Mouse (Mus musculus): ENCODE results near the gene Nmnat1. TPM values are rescaled to one million over a fixed set of nuclear protein-coding genes. Genes with fewer than 3 reads are reported as not detected.

Gene Nmnat1
- polyA plus RNA-seq, 1 experiment: 8.8 TPM

DNA sequence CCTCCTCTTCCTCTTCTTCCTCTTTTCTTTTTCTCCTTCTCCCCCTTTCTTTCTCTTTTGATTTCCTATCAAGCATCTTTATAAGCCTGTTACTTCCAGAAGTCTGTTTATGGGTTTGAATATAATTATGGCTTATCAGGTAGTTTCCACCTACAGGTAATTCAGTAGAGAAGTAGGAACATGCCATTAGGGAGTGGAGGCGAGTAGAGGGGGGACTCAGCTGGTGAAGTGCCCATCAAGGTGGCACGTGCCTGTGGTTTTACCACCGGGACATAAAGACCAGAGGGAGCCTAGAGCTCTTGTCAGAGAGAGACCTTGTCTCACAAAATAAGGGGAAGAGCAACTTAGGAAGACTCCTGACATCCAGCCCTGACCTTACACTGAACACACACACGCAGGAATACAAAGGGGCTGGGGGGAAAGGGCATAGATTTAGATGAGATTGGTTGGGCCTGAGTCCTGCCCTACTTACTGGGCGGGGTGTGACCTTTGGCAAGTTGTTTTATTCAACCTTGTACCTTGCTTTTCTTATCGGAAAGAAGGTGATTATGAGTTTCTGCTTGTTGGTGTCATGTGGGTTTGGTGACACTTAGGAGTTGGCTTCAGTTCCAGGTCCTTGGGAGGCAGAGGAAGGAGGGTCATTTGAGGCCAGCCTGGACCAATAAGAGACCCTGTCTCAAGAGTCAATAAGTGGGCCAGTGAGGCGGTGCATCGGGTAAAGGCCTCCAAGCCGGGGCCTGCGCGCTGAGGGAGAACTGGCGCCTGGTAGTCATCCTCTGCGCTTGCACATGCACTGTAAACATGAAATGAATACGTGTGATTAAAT is 4.6 kb upstream of the Nmnat1 start:
- TF ChIP-seq CTCF (IDR thresholded peaks at IDR 0.05; ENCODE audit: control insufficient read depth, insufficient read depth, insufficient read length): no peak
- Histone ChIP-seq H3K27me3 (ENCODE audit: control insufficient read depth, insufficient read depth, insufficient read length) (no peaks in the 10 kb centered on the region), H3ac (ENCODE audit: control insufficient read depth, insufficient read length, low read depth) (no peak overlapping the region), H3K4me3 (ENCODE audit: insufficient read depth, poor library complexity, severe bottlenecking) (no peak overlapping the region), H3K36me3 (ENCODE audit: control insufficient read depth, insufficient read depth) (peaks cover 51% of the 10 kb centered on the region), H3K79me2 (ENCODE audit: control insufficient read depth, insufficient read depth) (peaks cover 29% of the 10 kb centered on the region), H3K79me3 (ENCODE audit: low read depth) (peaks cover 1% of the 10 kb centered on the region)

DNA sequence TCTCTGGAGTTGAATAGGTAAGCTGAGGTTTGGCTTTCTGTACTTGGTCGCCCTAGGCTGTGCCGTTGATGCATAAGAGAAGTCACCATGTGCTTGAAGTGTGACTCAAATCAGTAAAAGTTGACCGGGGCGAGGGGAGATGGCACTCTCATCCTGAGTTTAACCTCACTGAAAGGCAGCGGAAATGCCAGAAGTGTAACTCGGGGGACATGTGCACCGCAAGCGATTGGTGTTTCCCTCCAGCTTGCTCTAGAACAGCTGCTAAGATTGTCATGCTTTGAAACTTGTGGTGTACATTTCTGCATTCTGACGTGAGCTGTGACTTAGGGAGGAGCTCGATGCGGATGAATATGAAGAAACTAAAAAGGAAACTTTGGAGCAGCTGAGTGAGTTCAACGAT is 2.7 kb upstream of the Nmnat1 start:
- Histone ChIP-seq H3ac (ENCODE audit: control insufficient read depth, insufficient read length, low read depth) (peak overlapping the region; percentile 35), H3K79me2 (ENCODE audit: control insufficient read depth, insufficient read depth) (peaks cover 48% of the 10 kb centered on the region), H3K36me3 (ENCODE audit: control insufficient read depth, insufficient read depth) (peaks cover 35% of the 10 kb centered on the region), H3K27me3 (ENCODE audit: control insufficient read depth, insufficient read depth, insufficient read length) (no peaks in the 10 kb centered on the region), H3K4me3 (ENCODE audit: insufficient read depth, poor library complexity, severe bottlenecking) (no peak overlapping the region), H3K79me3 (ENCODE audit: low read depth) (peaks cover 3% of the 10 kb centered on the region)
- no peak for TF ChIP-seq FOSL1 (IDR thresholded peaks at IDR 0.05; ENCODE audit: insufficient read depth, low read length, poor library complexity, severe bottlenecking)
- TF ChIP-seq MYOD1 (IDR thresholded peaks at IDR 0.05; ENCODE audit: control insufficient read depth, insufficient read length, low read depth): peak; percentile 90
- TF ChIP-seq MAX (IDR thresholded peaks at IDR 0.05): peak; percentile 73

DNA sequence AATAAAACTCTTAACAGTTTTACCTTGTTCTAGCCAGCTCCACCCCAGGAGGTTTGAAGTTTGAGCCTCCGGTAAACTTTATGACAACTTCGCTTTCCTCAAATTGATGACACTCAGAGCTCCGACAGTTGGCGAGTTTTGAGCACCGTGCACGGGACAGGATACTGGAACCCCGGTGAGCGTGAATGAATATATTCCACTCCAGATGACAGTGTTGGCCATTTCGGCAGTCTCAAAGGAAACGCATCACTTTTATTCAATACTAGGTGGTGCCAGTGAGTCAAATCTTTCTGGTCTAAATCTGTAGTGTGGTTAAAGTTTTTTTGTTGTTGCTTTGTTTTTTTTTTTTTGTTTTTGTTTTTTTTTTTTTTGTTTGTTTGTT is 814 bp upstream of the Nmnat1 start:
- no peaks in the 10 kb centered on the region for H3K27me3 ChIP-seq (ENCODE audit: control insufficient read depth, insufficient read depth, insufficient read length)
- H3K4me3 ChIP-seq (ENCODE audit: insufficient read depth, poor library complexity, severe bottlenecking): peak overlapping the region; percentile 91
- peaks cover 3% of the 10 kb centered on the region for H3K79me3 ChIP-seq (ENCODE audit: low read depth)
- H3K79me2 ChIP-seq (ENCODE audit: control insufficient read depth, insufficient read depth): peaks cover 53% of the 10 kb centered on the region
- peaks cover 31% of the 10 kb centered on the region for H3K36me3 ChIP-seq (ENCODE audit: control insufficient read depth, insufficient read depth)
- no peak for TF ChIP-seq MAX (IDR thresholded peaks at IDR 0.05)
- TF ChIP-seq FOSL1 (IDR thresholded peaks at IDR 0.05; ENCODE audit: insufficient read depth, low read length, poor library complexity, severe bottlenecking): no peak
- TF ChIP-seq MYOD1 (IDR thresholded peaks at IDR 0.05; ENCODE audit: control insufficient read depth, insufficient read length, low read depth): no peak
- TF ChIP-seq MYOG (IDR thresholded peaks at IDR 0.05; ENCODE audit: control insufficient read depth, extremely low read depth, insufficient read length): no peak
- no peak for TF ChIP-seq CEBPB (IDR thresholded peaks at IDR 0.05; ENCODE audit: low read depth)
- no peak for TF ChIP-seq CTCF (IDR thresholded peaks at IDR 0.05; ENCODE audit: control insufficient read depth, insufficient read depth, insufficient read length)
- TF ChIP-seq USF1 (IDR thresholded peaks at IDR 0.05; ENCODE audit: low read depth): no peak
- peak overlapping the region; percentile 99 for H3ac ChIP-seq (ENCODE audit: control insufficient read depth, insufficient read length, low read depth)

DNA sequence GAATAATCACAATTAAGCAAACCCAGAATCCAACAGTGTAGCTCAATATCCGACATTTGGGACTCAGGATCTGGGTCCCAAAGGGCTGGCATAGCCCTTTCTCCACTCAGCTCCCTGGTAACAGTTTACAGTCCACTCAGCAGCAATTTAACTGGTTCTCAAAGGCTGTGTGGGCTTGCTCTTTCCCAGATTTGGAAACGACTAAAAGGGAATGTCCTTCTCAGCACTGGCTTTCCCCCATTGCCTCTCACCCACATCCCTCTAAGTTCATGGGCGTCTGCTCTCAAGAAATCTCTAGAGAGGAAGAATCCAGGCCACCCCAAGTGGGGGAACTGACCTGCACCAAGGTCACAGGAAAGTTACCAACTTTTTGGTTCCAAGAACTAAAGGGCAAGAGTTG is 436 bp downstream of the Nmnat1 start:
- Histone ChIP-seq H3K27me3 (ENCODE audit: control insufficient read depth, insufficient read depth, insufficient read length) (no peaks in the 10 kb centered on the region), H3K4me3 (ENCODE audit: insufficient read depth, poor library complexity, severe bottlenecking) (peak overlapping the region; percentile 91), H3K79me2 (ENCODE audit: control insufficient read depth, insufficient read depth) (peaks cover 53% of the 10 kb centered on the region), H3K36me3 (ENCODE audit: control insufficient read depth, insufficient read depth) (peaks cover 18% of the 10 kb centered on the region), H3ac (ENCODE audit: control insufficient read depth, insufficient read length, low read depth) (peak overlapping the region; percentile 86), H3K79me3 (ENCODE audit: low read depth) (peaks cover 3% of the 10 kb centered on the region)
- TF ChIP-seq CEBPB (IDR thresholded peaks at IDR 0.05; ENCODE audit: low read depth) (no peak), MAX (IDR thresholded peaks at IDR 0.05) (no peak), FOSL1 (IDR thresholded peaks at IDR 0.05; ENCODE audit: insufficient read depth, low read length, poor library complexity, severe bottlenecking) (no peak), MYOG (IDR thresholded peaks at IDR 0.05; ENCODE audit: control insufficient read depth, extremely low read depth, insufficient read length) (no peak), USF1 (IDR thresholded peaks at IDR 0.05; ENCODE audit: low read depth) (no peak), CTCF (IDR thresholded peaks at IDR 0.05; ENCODE audit: control insufficient read depth, insufficient read depth, insufficient read length) (no peak), MYOD1 (IDR thresholded peaks at IDR 0.05; ENCODE audit: control insufficient read depth, insufficient read length, low read depth) (no peak)

DNA sequence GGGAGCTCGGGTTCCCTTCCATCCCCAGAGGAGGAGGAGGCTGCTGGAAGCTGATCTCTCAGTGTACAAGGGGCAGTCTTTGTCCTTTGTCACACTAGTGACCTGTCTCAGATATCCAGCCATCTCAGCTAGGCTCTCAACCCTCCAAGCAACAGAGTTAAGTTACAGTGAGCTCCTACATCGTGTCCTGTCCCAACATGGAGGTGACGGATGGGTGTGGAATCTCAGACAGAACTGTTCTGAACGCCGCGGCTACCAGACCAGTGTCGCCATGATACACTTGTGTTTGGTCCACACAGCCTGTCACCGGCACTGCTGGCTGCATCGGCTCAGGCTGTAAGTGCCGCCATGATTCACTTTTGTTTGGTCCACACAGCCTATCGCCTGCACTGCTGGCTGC is 7.9 kb downstream of the Nmnat1 start, which contains the start of gene Tmem274:
Gene Tmem274 (plus strand): TSS at position 301 of the 400 bp plus-strand sequence.
- H3ac ChIP-seq (ENCODE audit: control insufficient read depth, insufficient read length, low read depth): no peak within 1 kb of the TSS
- H3K4me3 ChIP-seq (ENCODE audit: insufficient read depth, poor library complexity, severe bottlenecking): no peak within 1 kb of the TSS
- no peaks in the 10 kb centered on the region for H3K36me3 ChIP-seq (ENCODE audit: control insufficient read depth, insufficient read depth)
- no peaks in the 10 kb centered on the region for H3K79me2 ChIP-seq (ENCODE audit: control insufficient read depth, insufficient read depth)
- no peak for TF ChIP-seq MYOG (IDR thresholded peaks at IDR 0.05; ENCODE audit: control insufficient read depth, extremely low read depth, insufficient read length)
- TF ChIP-seq MYOD1 (IDR thresholded peaks at IDR 0.05; ENCODE audit: control insufficient read depth, insufficient read length, low read depth): no peak
- TF ChIP-seq CTCF (IDR thresholded peaks at IDR 0.05; ENCODE audit: control insufficient read depth, insufficient read depth, insufficient read length): no peak
- TF ChIP-seq FOSL1 (IDR thresholded peaks at IDR 0.05; ENCODE audit: insufficient read depth, low read length, poor library complexity, severe bottlenecking): no peak
- no peak for TF ChIP-seq CEBPB (IDR thresholded peaks at IDR 0.05; ENCODE audit: low read depth)
- TF ChIP-seq USF1 (IDR thresholded peaks at IDR 0.05; ENCODE audit: low read depth): no peak
- TF ChIP-seq MAX (IDR thresholded peaks at IDR 0.05): no peak
- no peaks in the 10 kb centered on the region for H3K79me3 ChIP-seq (ENCODE audit: low read depth)
- H3K27me3 ChIP-seq (ENCODE audit: control insufficient read depth, insufficient read depth, insufficient read length): no peaks in the 10 kb centered on the region

DNA sequence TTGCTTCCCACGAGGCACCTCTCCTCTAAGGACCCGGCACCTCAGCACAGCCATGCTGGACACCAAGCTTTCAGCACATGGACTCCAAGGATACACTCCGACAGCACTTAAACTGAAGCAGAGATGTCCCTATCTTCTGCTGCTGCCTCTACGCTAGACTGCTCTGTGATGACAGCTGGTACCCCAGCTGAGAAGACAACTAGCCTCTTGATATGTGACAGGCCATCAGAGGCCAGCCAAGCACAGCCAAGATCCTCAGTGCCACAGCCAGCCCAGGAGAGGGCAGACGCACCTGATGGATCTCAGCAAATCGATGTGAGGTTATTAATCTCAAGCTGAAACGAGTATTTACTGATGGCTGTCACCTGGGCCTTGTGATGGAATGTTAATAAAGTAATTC is 9.9 kb downstream of the Nmnat1 start:
- TF ChIP-seq MYOG (IDR thresholded peaks at IDR 0.05; ENCODE audit: control insufficient read depth, extremely low read depth, insufficient read length) (no peak), CEBPB (IDR thresholded peaks at IDR 0.05; ENCODE audit: low read depth) (no peak), USF1 (IDR thresholded peaks at IDR 0.05; ENCODE audit: low read depth) (no peak), MYOD1 (IDR thresholded peaks at IDR 0.05; ENCODE audit: control insufficient read depth, insufficient read length, low read depth) (no peak), FOSL1 (IDR thresholded peaks at IDR 0.05; ENCODE audit: insufficient read depth, low read length, poor library complexity, severe bottlenecking) (no peak), MAX (IDR thresholded peaks at IDR 0.05) (no peak)
- H3K4me3 ChIP-seq (ENCODE audit: insufficient read depth, poor library complexity, severe bottlenecking): no peak overlapping the region
- peaks cover 5% of the 10 kb centered on the region for H3K36me3 ChIP-seq (ENCODE audit: control insufficient read depth, insufficient read depth)
- H3K79me2 ChIP-seq (ENCODE audit: control insufficient read depth, insufficient read depth): no peaks in the 10 kb centered on the region
- no peaks in the 10 kb centered on the region for H3K27me3 ChIP-seq (ENCODE audit: control insufficient read depth, insufficient read depth, insufficient read length)
- H3K79me3 ChIP-seq (ENCODE audit: low read depth): no peaks in the 10 kb centered on the region
- H3ac ChIP-seq (ENCODE audit: control insufficient read depth, insufficient read length, low read depth): no peak overlapping the region
